8 mouse cellular contexts compared by ENCODE assay signal in the genomic region with DNA sequence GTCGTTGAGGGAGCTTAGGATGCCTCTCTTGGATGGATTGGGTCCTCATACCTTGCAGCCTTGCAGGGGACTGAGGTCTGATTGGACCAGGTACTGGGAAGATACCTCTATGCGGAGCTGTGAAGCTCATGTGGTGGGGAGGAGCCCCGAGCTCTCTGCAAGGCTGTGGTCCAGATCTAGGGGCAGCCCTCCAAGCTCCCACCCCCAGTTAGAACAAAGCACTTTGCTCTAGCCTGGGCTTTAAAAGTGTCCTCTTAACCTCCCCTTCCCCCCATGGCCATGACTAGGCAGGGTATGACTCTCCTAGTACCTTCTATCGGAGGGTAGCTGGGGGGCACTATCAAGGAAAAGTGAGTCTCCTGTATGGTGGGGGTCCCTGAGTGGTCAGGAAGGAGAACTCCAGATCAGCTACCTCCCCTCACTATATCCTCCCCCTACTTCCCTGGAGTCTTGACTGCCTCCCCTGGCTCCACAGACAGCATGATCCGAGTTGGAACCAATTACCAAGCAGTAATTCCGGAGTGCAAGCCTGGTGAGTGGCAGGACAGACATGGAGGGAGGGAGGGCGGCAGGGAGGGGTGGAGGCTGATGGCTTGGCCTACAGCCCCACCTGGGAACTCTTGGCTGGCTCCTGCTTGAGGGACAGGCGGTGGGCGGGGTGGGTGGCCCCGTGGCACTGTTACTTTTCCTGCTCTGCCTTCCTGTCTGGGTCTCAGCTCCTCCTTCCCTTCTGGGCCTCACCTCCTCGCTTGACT. TPM values are rescaled to one million over a fixed set of nuclear protein-coding genes. Genes with fewer than 3 reads are reported as not detected.
DNase-seq lines count a peak whose midpoint lies in the region; ATAC-seq lines count a peak whose summit lies in the region.

No protein-coding gene starts in this region.

- H3K4me3 ChIP-seq in hindbrain, embryonic 11.5 days (ENCODE audit: low read depth, low read length) = peak overlapping the region; percentile 99
- peak overlapping the region; percentile 81 for H3K4me3 ChIP-seq in midbrain, embryonic 15.5 days

- no peak for ATAC-seq in hindbrain, embryonic 11.5 days (ENCODE audit: low FRiP score)
- peak; percentile 1; the same call in 1 of the 2 replicates for ATAC-seq in midbrain, embryonic 15.5 days (replicated peaks)

- H3K4me1 ChIP-seq in hindbrain, embryonic 11.5 days (replicated peaks; ENCODE audit: control insufficient read depth, insufficient read depth, low read length) = peaks cover 41% of the 10 kb centered on the region
- H3K4me1 ChIP-seq in midbrain, embryonic 15.5 days = peaks cover 67% of the 10 kb centered on the region

- H3K27ac ChIP-seq in hindbrain, embryonic 11.5 days (ENCODE audit: low read depth, low read length) = peak overlapping the region; percentile 100
- peak overlapping the region; percentile 97 for H3K27ac ChIP-seq in midbrain, embryonic 15.5 days

- H3K4me2 ChIP-seq in hindbrain, embryonic 11.5 days (replicated peaks; ENCODE audit: low read depth, low read length) = peak overlapping the region; percentile 85
- H3K4me2 ChIP-seq in midbrain, embryonic 15.5 days = peak overlapping the region; percentile 79

- peaks cover 26% of the 10 kb centered on the region for H3K36me3 ChIP-seq in hindbrain, embryonic 11.5 days (ENCODE audit: control insufficient read depth, insufficient read depth, low read length)
- peaks cover 24% of the 10 kb centered on the region for H3K36me3 ChIP-seq in midbrain, embryonic 15.5 days (replicated peaks)

- no peaks in the 10 kb centered on the region for H3K9me3 ChIP-seq in hindbrain, embryonic 11.5 days (ENCODE audit: control insufficient read depth, low read length)
- no peaks in the 10 kb centered on the region for H3K9me3 ChIP-seq in midbrain, embryonic 15.5 days

- no peaks in the 10 kb centered on the region for H3K27me3 ChIP-seq in hindbrain, embryonic 11.5 days (ENCODE audit: control insufficient read depth, insufficient read depth, low read length)
- H3K27me3 ChIP-seq in midbrain, embryonic 15.5 days (replicated peaks) = no peaks in the 10 kb centered on the region

- 5% methylated on average over 11 of the region's 11 CpGs for WGBS in hindbrain, embryonic 11.5 days
- WGBS in midbrain, embryonic 15.5 days = 13% methylated on average over 11 of the region's 11 CpGs

- DNase-seq in cerebellum, postnatal 10 days = peak; percentile 87 to 94
- no peak for DNase-seq in cerebellum, adult 18-20 months
- peak; percentile 53 for DNase-seq in 416B (ENCODE audit: low read depth)
- DNase-seq in embryo, embryonic 9.5 days (ENCODE audit: extremely low spot score) = peak; percentile 36
- peak; percentile 46 for DNase-seq in hindbrain, embryonic 11.5 days (ENCODE audit: low spot score)
- no peak for DNase-seq in testis, postnatal 14 days (ENCODE audit: low spot score)
- no peak for DNase-seq in spleen, postnatal 14 days (ENCODE audit: low spot score in 2 of 2)

- peak overlapping the region; percentile 99 for H3K9ac ChIP-seq in hindbrain, embryonic 11.5 days (ENCODE audit: low read depth, low read length)
- peak overlapping the region; percentile 91 for H3K9ac ChIP-seq in midbrain, embryonic 15.5 days

RNA-seq across cellular contexts. Expression of gene Rcor2, which starts 2.3 kb away (rescaled TPM):
- polyA plus RNA-seq in hindbrain, embryonic 11.5 days (2014; fragmentation: Nextera tagmentation; extraction: Ambion mirVana) = 28.1 and 31.4 TPM in 2 replicates
- polyA plus RNA-seq in midbrain, embryonic 15.5 days (2015; fragmentation: Nextera tagmentation; extraction: Ambion mirVana) = 25.3 and 30.4 TPM in 2 replicates

RNA-seq across cellular contexts. Expression of gene Naa40, which starts 28.5 kb away (rescaled TPM):
- polyA plus RNA-seq in hindbrain, embryonic 11.5 days (2014; fragmentation: Nextera tagmentation; extraction: Ambion mirVana) = 79.9 and 87.6 TPM in 2 replicates
- polyA plus RNA-seq in midbrain, embryonic 15.5 days (2015; fragmentation: Nextera tagmentation; extraction: Ambion mirVana) = 70.1 and 75.1 TPM in 2 replicates

RNA-seq across cellular contexts. Expression of gene Cox8a, which starts 52.1 kb away (rescaled TPM):
- 762 and 780 TPM in 2 replicates for polyA plus RNA-seq in hindbrain, embryonic 11.5 days (2014; fragmentation: Nextera tagmentation; extraction: Ambion mirVana)
- 837 and 848 TPM in 2 replicates for polyA plus RNA-seq in midbrain, embryonic 15.5 days (2015; fragmentation: Nextera tagmentation; extraction: Ambion mirVana)

Comparison
In these comparisons a context has a peak if more than half of its experiments do, and no peak if none do; other contexts are left out.
1. DNase-seq: peak in cerebellum, postnatal 10 days (2 of 2), 416B (single experiment), embryo, embryonic 9.5 days (single experiment) and hindbrain, embryonic 11.5 days (single experiment); none in cerebellum, adult 18-20 months (0 of 2), testis, postnatal 14 days (single experiment) and spleen, postnatal 14 days (0 of 2).